Mouse (Mus musculus) liver, postnatal 0 days (tissue): ENCODE results near the gene Mpl.

Source experiments
- CTCF ChIP-seq: sonication (generic); IDR thresholded peaks from 2 replicates; pipeline ENCODE4 v1.5.1; 2016; ENCODE audit warnings: antibody characterized with exemption, low read depth
- EP300 ChIP-seq: IDR thresholded peaks from 2 replicates; pipeline ENCODE4 v1.6.1; 2016; ENCODE audit warnings: antibody characterized with exemption, low read depth, mild to moderate bottlenecking

GRCm38 (mm10) chr4:118489717-118490132 lies 32.4 kb upstream of the Mpl start, which contains the start of gene Tie1:
- no peak for TF ChIP-seq EP300
- TF ChIP-seq CTCF: no peak
